Mouse (Mus musculus) heart, embryonic 11.5 days (tissue): ENCODE data around the gene Thrsp. TPM values are rescaled to one million over a fixed set of nuclear protein-coding genes. Genes with fewer than 3 reads are reported as not detected.

Experiments
- ATAC-seq: fragments of 200-750 bp; cut with Nextera tagmentation; replicated peaks from 2 replicates; pipeline ENCODE4 v1.8.0; 2017; ENCODE audit warnings: moderate library complexity; ENCODE audit not compliant: insufficient number of reproducible peaks, low FRiP score, low TSS enrichment
- H3K27ac ChIP-seq: fragments of 300-500 bp; sonication (generic); 2 replicates; pipeline ENCODE4 v1.5.1; 2014; ENCODE audit warnings: mild to moderate bottlenecking, low read depth, low read length
- H3K27me3 ChIP-seq: fragments of 300-500 bp; sonication (generic); 2 replicates; pipeline ENCODE4 v1.6.1; 2014; ENCODE audit warnings: mild to moderate bottlenecking, low read length, mixed read lengths; ENCODE audit not compliant: control insufficient read depth, insufficient read depth
- H3K36me3 ChIP-seq: fragments of 300-500 bp; sonication (generic); 2 replicates; pipeline ENCODE4 v1.6.1; 2014; ENCODE audit warnings: mild to moderate bottlenecking, low read length, moderate library complexity, mixed read lengths; ENCODE audit not compliant: control insufficient read depth, insufficient read depth
- H3K4me1 ChIP-seq: fragments of 300-500 bp; sonication (generic); 2 replicates; pipeline ENCODE4 v1.6.1; 2014; ENCODE audit warnings: low read length; ENCODE audit not compliant: control insufficient read depth, insufficient read depth
- H3K4me2 ChIP-seq: fragments of 300-500 bp; sonication (generic); 2 replicates; pipeline ENCODE4 v1.6.1; 2014; ENCODE audit warnings: mild to moderate bottlenecking, moderate library complexity
- H3K4me3 ChIP-seq: fragments of 300-500 bp; sonication (generic); 2 replicates; pipeline ENCODE4 v1.5.1; 2014; ENCODE audit warnings: low read depth, low read length
- H3K9ac ChIP-seq: fragments of 300-500 bp; sonication (generic); 2 replicates; pipeline ENCODE4 v1.6.1; 2014; ENCODE audit warnings: mild to moderate bottlenecking, low read depth, low read length, moderate library complexity
- H3K9me3 ChIP-seq: fragments of 300-500 bp; sonication (generic); replicated peaks from 2 replicates; pipeline ENCODE4 v1.6.1; 2016; ENCODE audit warnings: low read length; ENCODE audit not compliant: control insufficient read depth
- WGBS: fragments of 180-500 bp; shearing (Covaris S2); extraction: QIAGEN DNeasy Blood & Tissue Kit; methylation state at CpG from one replicate; pipeline ENCODE4 v1.1.7; 2014; ENCODE audit not compliant: insufficient replicate concordance; 5-methylcytosine and 5-hydroxymethylcytosine counted together
- polyA plus RNA-seq: library from polyadenylated mRNA; unstranded; fragments of >200 nt; fragmentation: Nextera tagmentation; extraction: Ambion mirVana; gene quantifications from 2 replicates; pipeline ENCODE4 v1.2.1, GENCODE M21; 2014

Gene Thrsp
- polyA plus RNA-seq, 1 experiment from 2014 or later, result 0.11 TPM

DNA sequence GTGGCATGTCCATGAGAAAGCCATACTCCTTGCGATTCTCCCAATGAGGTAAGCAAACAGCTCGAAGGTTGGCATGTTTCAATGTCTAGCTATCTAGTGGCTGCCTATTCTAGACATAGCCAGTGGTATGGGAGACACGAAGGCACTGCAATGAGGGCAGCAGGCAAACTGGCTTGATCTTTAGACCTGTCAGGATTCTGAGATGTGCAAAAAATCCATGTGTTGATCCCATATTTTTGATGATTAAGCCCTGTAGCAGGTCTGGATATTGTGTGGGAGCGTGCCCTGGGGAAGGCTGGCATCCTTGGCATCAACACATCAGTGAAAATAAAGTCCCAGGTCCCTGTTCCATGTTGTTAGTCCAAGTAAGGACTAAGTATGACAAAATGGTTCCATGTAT lies 29.0 kb downstream of the Thrsp start:
- no peaks in the 10 kb centered on the region for H3K27me3 ChIP-seq
- H3K9me3 ChIP-seq, result no peaks in the 10 kb centered on the region
- H3K4me2 ChIP-seq, result no peak overlapping the region
- ATAC-seq, result no peak
- no peak overlapping the region for H3K4me3 ChIP-seq
- H3K27ac ChIP-seq, result no peak overlapping the region
- 94% methylated on average over 4 of the region's 4 CpGs for WGBS
- no peaks in the 10 kb centered on the region for H3K4me1 ChIP-seq
- peaks cover 32% of the 10 kb centered on the region for H3K36me3 ChIP-seq
- no peak overlapping the region for H3K9ac ChIP-seq

DNA sequence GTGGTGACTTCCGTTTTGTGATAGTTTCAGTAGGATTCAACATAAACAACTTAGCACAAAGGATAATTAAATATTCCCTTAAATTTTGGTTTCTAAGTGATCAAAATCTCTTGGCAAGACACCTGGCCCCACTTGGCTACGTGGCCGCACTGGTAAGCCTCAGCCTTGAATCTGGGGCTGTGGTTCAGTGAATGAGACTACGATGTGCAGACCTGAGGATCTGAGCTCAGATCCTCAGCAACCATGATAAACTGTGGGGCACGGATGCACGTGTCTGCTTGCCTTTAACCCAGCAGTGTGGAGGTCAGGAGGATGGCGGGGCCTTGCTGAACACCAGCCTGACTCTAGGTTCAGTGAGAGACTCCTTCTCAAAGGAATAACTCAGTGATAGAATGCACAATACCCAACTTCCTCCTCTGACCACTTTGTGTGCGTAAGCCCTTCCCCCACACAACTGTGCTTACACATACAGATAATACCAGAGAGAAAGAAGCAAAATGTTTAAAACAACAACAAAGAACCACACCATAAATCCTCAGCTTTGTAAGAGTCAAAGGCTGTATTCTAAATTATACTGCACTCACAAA lies 29.9 kb downstream of the Thrsp start:
- WGBS, result 87% methylated on average over 8 of the region's 8 CpGs
- H3K36me3 ChIP-seq, result peaks cover 40% of the 10 kb centered on the region
- H3K9ac ChIP-seq, result no peak overlapping the region
- no peak overlapping the region for H3K4me2 ChIP-seq
- H3K27me3 ChIP-seq, result no peaks in the 10 kb centered on the region
- ATAC-seq, result no peak
- H3K4me3 ChIP-seq, result no peak overlapping the region
- no peak overlapping the region for H3K27ac ChIP-seq
- H3K4me1 ChIP-seq, result no peaks in the 10 kb centered on the region
- no peaks in the 10 kb centered on the region for H3K9me3 ChIP-seq

DNA sequence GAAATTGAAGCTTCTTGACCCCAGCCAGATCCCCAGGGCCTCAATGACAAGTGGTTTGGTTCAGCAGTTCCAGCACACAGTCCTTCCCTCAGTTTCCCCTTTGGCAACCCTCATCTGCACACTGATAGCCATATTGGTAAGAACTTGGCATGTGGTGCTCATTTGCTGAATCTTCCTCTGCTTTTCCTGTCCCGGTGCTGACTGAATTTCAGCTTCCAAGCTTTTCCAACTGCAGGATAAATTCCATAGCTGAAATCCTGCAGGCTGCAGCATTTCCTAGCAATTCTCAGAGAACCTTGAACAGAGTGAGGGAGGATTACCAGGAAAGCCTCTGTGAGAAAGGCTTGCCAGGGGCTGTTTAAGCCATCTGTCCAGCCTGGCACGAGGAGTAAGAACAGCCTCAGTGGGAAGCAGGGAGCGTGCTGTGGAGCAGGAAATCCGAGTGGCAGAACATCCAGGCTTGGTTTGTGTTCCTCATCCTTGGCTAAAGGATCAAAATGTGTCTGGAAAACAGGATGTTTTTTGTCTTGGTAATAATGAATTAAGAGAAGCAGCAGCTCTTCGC lies 30.6 kb downstream of the Thrsp start:
- Histone ChIP-seq H3K4me2 (no peak overlapping the region), H3K27me3 (no peaks in the 10 kb centered on the region), H3K4me3 (no peak overlapping the region), H3K27ac (no peak overlapping the region), H3K9ac (no peak overlapping the region), H3K9me3 (no peaks in the 10 kb centered on the region), H3K36me3 (peaks cover 43% of the 10 kb centered on the region), H3K4me1 (no peaks in the 10 kb centered on the region)
- 88% methylated on average over 5 of the region's 5 CpGs for WGBS
- no peak for ATAC-seq

DNA sequence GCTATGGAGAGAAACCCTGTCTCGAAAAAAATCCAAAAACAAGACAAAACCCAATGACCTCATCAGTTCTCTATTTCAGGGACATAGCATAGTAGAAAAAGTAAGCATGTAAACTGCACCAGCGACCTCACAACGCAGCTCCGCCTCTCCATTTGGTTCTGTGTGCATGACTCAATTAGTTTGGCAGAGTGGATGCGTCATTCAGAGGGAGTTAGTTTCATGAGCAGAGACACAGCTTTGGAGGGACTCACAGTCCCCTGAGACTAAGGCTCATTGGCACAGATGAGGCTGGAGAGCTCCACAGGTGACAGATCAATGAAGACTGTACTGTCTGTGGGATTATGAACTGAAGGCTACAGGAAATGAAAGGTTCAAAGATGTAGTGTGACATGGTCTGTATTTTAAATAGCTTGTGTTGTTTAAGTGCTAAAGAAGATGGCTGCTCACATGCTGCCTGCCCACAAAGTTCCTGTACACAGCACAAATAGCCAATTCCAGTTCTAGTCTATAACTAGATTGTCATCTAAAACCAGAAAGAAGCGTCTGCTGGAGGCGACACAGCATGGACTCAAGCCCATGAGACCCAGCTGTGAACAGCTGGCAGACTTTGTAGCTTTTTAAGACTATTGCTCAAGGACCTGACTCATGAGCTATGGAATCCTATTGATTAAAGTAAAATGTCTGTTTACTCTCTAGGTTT lies 31.3 kb downstream of the Thrsp start:
- Histone ChIP-seq H3K27ac (no peak overlapping the region), H3K9ac (no peak overlapping the region), H3K4me1 (no peaks in the 10 kb centered on the region), H3K27me3 (no peaks in the 10 kb centered on the region), H3K4me3 (no peak overlapping the region), H3K9me3 (no peaks in the 10 kb centered on the region), H3K36me3 (peaks cover 44% of the 10 kb centered on the region), H3K4me2 (no peak overlapping the region)
- ATAC-seq, result no peak
- WGBS, result 93% methylated on average over 7 of the region's 7 CpGs

DNA sequence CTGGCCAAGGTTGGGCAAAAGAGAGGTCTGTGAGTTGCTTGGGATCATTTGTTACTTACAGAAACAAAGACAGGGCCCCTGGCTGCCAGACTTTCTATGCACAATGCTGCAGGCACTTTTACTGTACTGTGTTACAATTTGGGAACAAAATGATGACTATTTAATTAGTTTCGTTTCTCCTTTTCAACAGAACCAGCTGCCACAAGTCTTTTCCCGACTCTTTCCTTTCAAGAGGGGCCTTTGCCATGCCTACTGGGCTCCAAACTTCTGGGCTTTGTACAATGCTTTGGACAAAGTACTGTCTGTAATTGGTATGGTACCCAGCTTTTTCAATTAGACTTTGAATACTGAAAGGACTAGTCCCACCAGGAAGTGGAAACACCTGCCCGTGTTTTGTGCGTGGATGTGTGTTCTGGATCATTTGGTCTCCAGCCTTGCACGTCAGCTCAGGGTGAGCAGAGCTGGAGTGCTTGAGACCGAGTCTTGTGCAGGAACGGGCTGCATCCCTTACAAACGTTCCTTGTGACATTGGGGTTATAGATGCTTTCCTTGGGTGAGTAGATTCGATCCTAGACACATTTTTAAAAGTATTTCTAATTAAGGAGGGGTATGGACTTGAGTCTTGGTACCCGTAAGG lies 33.9 kb downstream of the Thrsp start:
- no peak overlapping the region for H3K4me3 ChIP-seq
- H3K4me1 ChIP-seq, result no peaks in the 10 kb centered on the region
- H3K36me3 ChIP-seq, result peaks cover 48% of the 10 kb centered on the region
- H3K9ac ChIP-seq, result no peak overlapping the region
- H3K27ac ChIP-seq, result no peak overlapping the region
- no peaks in the 10 kb centered on the region for H3K27me3 ChIP-seq
- ATAC-seq, result no peak
- no peak overlapping the region for H3K4me2 ChIP-seq
- 89% methylated on average over 10 of the region's 10 CpGs for WGBS
- no peaks in the 10 kb centered on the region for H3K9me3 ChIP-seq

DNA sequence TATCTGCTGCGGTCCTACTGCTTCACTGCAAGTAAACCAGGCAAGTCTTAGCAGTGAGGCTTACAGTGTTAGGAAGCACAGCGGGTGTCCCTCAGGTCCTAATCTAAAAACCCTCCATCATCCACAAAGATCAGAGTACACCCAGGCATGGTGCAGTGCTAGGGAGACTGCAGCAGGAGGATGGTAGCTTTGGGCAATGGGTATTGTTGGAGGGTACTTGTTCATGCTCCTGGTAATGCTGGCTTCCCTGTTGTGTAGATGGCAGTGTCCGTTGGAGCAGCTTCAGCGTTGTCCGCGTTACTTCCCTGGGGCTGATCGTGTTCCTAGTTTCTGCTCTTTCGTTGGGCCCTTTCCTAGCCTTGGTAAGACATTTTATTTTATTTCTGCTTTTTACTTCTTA lies 34.9 kb downstream of the Thrsp start:
- Histone ChIP-seq H3K9me3 (no peaks in the 10 kb centered on the region), H3K4me2 (no peak overlapping the region), H3K9ac (no peak overlapping the region), H3K36me3 (peaks cover 51% of the 10 kb centered on the region), H3K4me3 (no peak overlapping the region), H3K27ac (no peak overlapping the region), H3K27me3 (no peaks in the 10 kb centered on the region), H3K4me1 (no peaks in the 10 kb centered on the region)
- ATAC-seq, result no peak
- WGBS, result 94% methylated on average over 8 of the region's 8 CpGs

DNA sequence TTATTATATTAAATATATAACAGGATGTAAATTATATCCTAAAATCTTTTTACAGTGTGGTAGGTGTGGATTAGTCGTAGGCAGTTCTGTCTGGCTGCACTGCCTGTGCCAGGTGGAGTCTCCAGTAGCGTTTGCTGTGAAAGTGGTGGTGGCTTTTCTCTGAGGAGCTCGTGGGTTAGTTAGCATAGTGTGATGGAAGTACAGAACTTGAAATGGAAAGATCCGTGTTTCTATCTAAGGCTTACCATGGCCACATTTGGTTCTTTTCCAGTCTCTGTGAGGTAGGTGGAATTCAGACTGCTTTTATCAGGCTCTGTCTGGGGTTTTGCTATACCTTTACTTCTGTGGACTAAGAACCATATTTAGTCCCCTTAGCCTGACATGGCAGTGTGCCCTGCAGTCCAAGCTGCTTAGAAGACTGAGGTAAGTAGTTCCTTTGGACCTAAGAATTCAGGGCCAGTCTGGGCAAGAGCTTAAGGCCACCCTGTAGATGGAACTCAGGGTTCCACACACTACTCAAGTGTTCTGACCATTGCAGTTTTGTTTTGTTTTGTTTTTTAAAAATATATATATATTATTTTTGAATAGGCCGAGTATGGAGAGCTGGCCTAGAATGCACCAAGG lies 36.9 kb downstream of the Thrsp start:
- no peak overlapping the region for H3K4me3 ChIP-seq
- 89% methylated on average over 5 of the region's 5 CpGs for WGBS
- H3K9ac ChIP-seq, result no peak overlapping the region
- H3K4me1 ChIP-seq, result no peaks in the 10 kb centered on the region
- ATAC-seq, result no peak
- peaks cover 48% of the 10 kb centered on the region for H3K36me3 ChIP-seq
- no peaks in the 10 kb centered on the region for H3K9me3 ChIP-seq
- no peak overlapping the region for H3K4me2 ChIP-seq
- H3K27ac ChIP-seq, result no peak overlapping the region
- no peaks in the 10 kb centered on the region for H3K27me3 ChIP-seq

DNA sequence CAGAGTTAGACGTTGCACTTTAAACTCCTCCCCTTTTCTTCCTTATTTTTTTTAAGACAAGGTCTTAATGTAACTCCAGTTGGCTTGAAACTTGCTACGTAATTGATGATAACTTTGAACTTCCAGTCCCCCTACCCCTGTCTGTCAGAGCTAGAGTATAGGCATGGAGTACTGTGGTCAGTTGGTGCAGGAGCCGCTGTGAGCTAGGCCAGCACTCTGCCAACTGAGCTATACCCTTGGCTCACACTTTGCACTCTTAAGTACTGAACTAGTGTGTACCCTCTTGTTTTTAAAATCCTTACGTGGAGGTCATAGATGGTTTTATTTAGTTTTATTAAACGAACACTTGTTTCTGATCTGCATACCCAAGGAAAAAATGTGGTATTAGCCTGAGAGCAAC lies 38.2 kb downstream of the Thrsp start:
- H3K9ac ChIP-seq, result no peak overlapping the region
- H3K4me2 ChIP-seq, result no peak overlapping the region
- no peak for ATAC-seq
- no peaks in the 10 kb centered on the region for H3K9me3 ChIP-seq
- H3K27me3 ChIP-seq, result no peaks in the 10 kb centered on the region
- WGBS, result 90% methylated on average over 5 of the region's 5 CpGs
- H3K4me3 ChIP-seq, result no peak overlapping the region
- no peak overlapping the region for H3K27ac ChIP-seq
- no peaks in the 10 kb centered on the region for H3K4me1 ChIP-seq
- peaks cover 44% of the 10 kb centered on the region for H3K36me3 ChIP-seq
